Mouse (Mus musculus) hindbrain, embryonic 15.5 days (tissue): ENCODE results near the gene Efcab6. TPM values are rescaled to one million over a fixed set of nuclear protein-coding genes. Genes with fewer than 3 reads are reported as not detected.
A peak's percentile ranks its signal among the peaks of the same experiment; 100 is the strongest.

ENCODE experiments used
- ATAC-seq: fragments of 200-750 bp; cut with Nextera tagmentation; 2 replicates; pipeline ENCODE4 v1.8.0; 2017; ENCODE audit warnings: low read depth, moderate number of reproducible peaks, moderate TSS enrichment; ENCODE audit not compliant: low FRiP score
- H3K27ac ChIP-seq: fragments of 300-500 bp; sonication (generic); replicated peaks from 2 replicates; pipeline ENCODE4 v1.5.1; 2015; ENCODE audit warnings: mild to moderate bottlenecking, inconsistent platforms
- H3K27me3 ChIP-seq: fragments of 300-500 bp; sonication (generic); 2 replicates; pipeline ENCODE4 v1.6.1; 2015; ENCODE audit warnings: control low read depth, inconsistent platforms
- H3K36me3 ChIP-seq: fragments of 300-500 bp; sonication (generic); 2 replicates; pipeline ENCODE4 v1.6.1; 2015; ENCODE audit warnings: control low read depth, inconsistent platforms
- H3K4me1 ChIP-seq: fragments of 300-500 bp; sonication (generic); replicated peaks from 2 replicates; pipeline ENCODE4 v1.6.1; 2015; ENCODE audit warnings: control low read depth, inconsistent platforms
- H3K4me2 ChIP-seq: fragments of 300-500 bp; sonication (generic); 2 replicates; pipeline ENCODE4 v1.6.1; 2015; ENCODE audit warnings: moderate library complexity, mild to moderate bottlenecking, inconsistent platforms
- H3K4me3 ChIP-seq: fragments of 300-500 bp; sonication (generic); 2 replicates; pipeline ENCODE4 v1.5.1; 2015; ENCODE audit warnings: mild to moderate bottlenecking, inconsistent platforms
- H3K9ac ChIP-seq: fragments of 300-500 bp; sonication (generic); 2 replicates; pipeline ENCODE4 v1.6.1; 2015; ENCODE audit warnings: inconsistent platforms
- H3K9me3 ChIP-seq: fragments of 300-500 bp; sonication (generic); 2 replicates; pipeline ENCODE4 v1.6.1; 2016; ENCODE audit warnings: control low read depth, inconsistent platforms
- whole genome bisulfite sequencing: fragments of 180-500 bp; shearing (Covaris S2); methylation state at CpG from one replicate; pipeline ENCODE4 v1.1.7; 2015; 5-methylcytosine and 5-hydroxymethylcytosine counted together
- polyA plus RNA-seq: library from polyadenylated mRNA; unstranded; fragments of >200 nt; fragmentation: Nextera tagmentation; extraction: Ambion mirVana; gene quantifications from 2 replicates; pipeline ENCODE4 v1.2.1, GENCODE M21; 2015

The Efcab6 gene
- polyA plus RNA-seq, 1 experiment from 2014 or later, result 0.45 TPM

GRCm38 (mm10) chr15:84053859-84054258, 11.3 kb downstream of the Efcab6 start:
- 33% methylated on average over 9 of the region's 9 CpGs for WGBS
- H3K27ac ChIP-seq, result no peak overlapping the region

GRCm38 (mm10) chr15:84053240-84053639, 11.9 kb downstream of the Efcab6 start:
- no peak overlapping the region for H3K4me2 ChIP-seq
- no peaks in the 10 kb centered on the region for H3K9me3 ChIP-seq
- peaks cover 7% of the 10 kb centered on the region for H3K4me1 ChIP-seq
- peaks cover 5% of the 10 kb centered on the region; the same call in 1 of the 2 replicates for H3K27me3 ChIP-seq
- no peaks in the 10 kb centered on the region for H3K36me3 ChIP-seq
- H3K4me3 ChIP-seq, result no peak overlapping the region
- no peak overlapping the region for H3K27ac ChIP-seq
- WGBS, result 97% methylated on average over 4 of the region's 4 CpGs
- H3K9ac ChIP-seq, result no peak overlapping the region
- peak; percentile 70 for ATAC-seq

More at GRCm38 (mm10) chr15:84053859-84054258, 11.3 kb downstream of the Efcab6 start:
- Histone ChIP-seq H3K9ac (no peak overlapping the region), H3K4me1 (peaks cover 7% of the 10 kb centered on the region), H3K36me3 (no peaks in the 10 kb centered on the region), H3K27me3 (peaks cover 5% of the 10 kb centered on the region; the same call in 1 of the 2 replicates), H3K4me3 (no peak overlapping the region), H3K9me3 (no peaks in the 10 kb centered on the region), H3K4me2 (0 out of 2 replicates have a peak overlapping the region, but pooled peaks have one; percentile 10)
- ATAC-seq, result peak; percentile 71

GRCm38 (mm10) chr15:84052390-84052789, 12.8 kb downstream of the Efcab6 start:
- no peak overlapping the region for H3K9ac ChIP-seq
- 87% methylated on average over 9 of the region's 9 CpGs for WGBS
- peaks cover 7% of the 10 kb centered on the region for H3K4me1 ChIP-seq
- H3K36me3 ChIP-seq, result no peaks in the 10 kb centered on the region
- H3K4me2 ChIP-seq, result no peak overlapping the region
- ATAC-seq, result no peak
- H3K4me3 ChIP-seq, result no peak overlapping the region
- H3K27ac ChIP-seq, result no peak overlapping the region
- peaks cover 5% of the 10 kb centered on the region; the same call in 1 of the 2 replicates for H3K27me3 ChIP-seq
- no peaks in the 10 kb centered on the region for H3K9me3 ChIP-seq

- 65% methylated on average over 7 of the region's 7 CpGs for WGBS
- H3K9me3 ChIP-seq, result no peaks in the 10 kb centered on the region
- no peak overlapping the region for H3K9ac ChIP-seq
- peaks cover 5% of the 10 kb centered on the region; the same call in 1 of the 2 replicates for H3K27me3 ChIP-seq
- H3K27ac ChIP-seq, result no peak overlapping the region
- H3K4me2 ChIP-seq, result no peak overlapping the region
- no peak for ATAC-seq
- no peaks in the 10 kb centered on the region for H3K36me3 ChIP-seq
- H3K4me3 ChIP-seq, result no peak overlapping the region
- H3K4me1 ChIP-seq, result peaks cover 7% of the 10 kb centered on the region
Measured at GRCm38 (mm10) chr15:84049570-84049969, 15.6 kb downstream of the Efcab6 start.

- H3K27me3 ChIP-seq, result no peaks in the 10 kb centered on the region
- no peak overlapping the region for H3K4me3 ChIP-seq
- H3K4me2 ChIP-seq, result no peak overlapping the region
- 92% methylated on average over 6 of the region's 6 CpGs for WGBS
- H3K4me1 ChIP-seq, result no peaks in the 10 kb centered on the region
- H3K36me3 ChIP-seq, result no peaks in the 10 kb centered on the region
- no peaks in the 10 kb centered on the region for H3K9me3 ChIP-seq
- H3K27ac ChIP-seq, result no peak overlapping the region
- no peak for ATAC-seq
- no peak overlapping the region for H3K9ac ChIP-seq
Measured at GRCm38 (mm10) chr15:84045562-84045961, 19.6 kb downstream of the Efcab6 start.

GRCm38 (mm10) chr15:84037067-84037466, 28.1 kb downstream of the Efcab6 start:
- Histone ChIP-seq H3K27me3 (no peaks in the 10 kb centered on the region), H3K4me3 (no peak overlapping the region), H3K27ac (no peak overlapping the region), H3K4me1 (no peaks in the 10 kb centered on the region), H3K36me3 (no peaks in the 10 kb centered on the region), H3K9me3 (no peaks in the 10 kb centered on the region), H3K9ac (no peak overlapping the region), H3K4me2 (no peak overlapping the region)
- 78% methylated on average over 5 of the region's 5 CpGs for WGBS
- ATAC-seq, result peak; percentile 30; the same call in 1 of the 2 replicates

GRCm38 (mm10) chr15:84025651-84026050, 39.5 kb downstream of the Efcab6 start:
- ATAC-seq, result no peak
- Histone ChIP-seq H3K27ac (no peak overlapping the region), H3K4me2 (no peak overlapping the region), H3K4me3 (no peak overlapping the region), H3K36me3 (no peaks in the 10 kb centered on the region), H3K9me3 (no peaks in the 10 kb centered on the region), H3K9ac (no peak overlapping the region), H3K27me3 (no peaks in the 10 kb centered on the region), H3K4me1 (0 out of 2 replicates have a peak, but pooled peaks cover 5% of the 10 kb centered on the region)
- 50% methylated on average over 8 of the region's 8 CpGs for WGBS

GRCm38 (mm10) chr15:84024851-84025250, 40.3 kb downstream of the Efcab6 start:
- WGBS, result 85% methylated on average over 6 of the region's 6 CpGs
- no peaks in the 10 kb centered on the region for H3K36me3 ChIP-seq
- ATAC-seq, result no peak

GRCm38 (mm10) chr15:84009366-84010083, 55.7 kb downstream of the Efcab6 start:
- no peaks in the 10 kb centered on the region for H3K27me3 ChIP-seq
- ATAC-seq, result no peak

More at GRCm38 (mm10) chr15:84024851-84025250, 40.3 kb downstream of the Efcab6 start:
- Histone ChIP-seq H3K4me2 (no peak overlapping the region), H3K27me3 (no peaks in the 10 kb centered on the region), H3K9ac (no peak overlapping the region), H3K4me3 (no peak overlapping the region), H3K27ac (no peak overlapping the region), H3K9me3 (no peaks in the 10 kb centered on the region), H3K4me1 (0 out of 2 replicates have a peak, but pooled peaks cover 5% of the 10 kb centered on the region)

GRCm38 (mm10) chr15:84004306-84004705, 60.9 kb downstream of the Efcab6 start:
- WGBS, result 73% methylated on average over 14 of the region's 14 CpGs
- no peak overlapping the region for H3K9ac ChIP-seq
- H3K36me3 ChIP-seq, result no peaks in the 10 kb centered on the region
- no peaks in the 10 kb centered on the region for H3K27me3 ChIP-seq
- H3K9me3 ChIP-seq, result no peaks in the 10 kb centered on the region
- peaks cover 6% of the 10 kb centered on the region; the same call in 1 of the 2 replicates for H3K4me1 ChIP-seq
- no peak overlapping the region for H3K4me2 ChIP-seq
- no peak overlapping the region for H3K4me3 ChIP-seq
- no peak overlapping the region for H3K27ac ChIP-seq
- no peak for ATAC-seq

More at GRCm38 (mm10) chr15:84009366-84010083, 55.7 kb downstream of the Efcab6 start:
- H3K27ac ChIP-seq, result no peak overlapping the region
- H3K9me3 ChIP-seq, result no peaks in the 10 kb centered on the region
- no peak overlapping the region for H3K9ac ChIP-seq
- 62% methylated on average over 17 of the region's 17 CpGs for WGBS
- H3K4me1 ChIP-seq, result no peaks in the 10 kb centered on the region
- no peaks in the 10 kb centered on the region for H3K36me3 ChIP-seq
- no peak overlapping the region for H3K4me2 ChIP-seq
- H3K4me3 ChIP-seq, result no peak overlapping the region

- Histone ChIP-seq H3K9ac (no peak overlapping the region), H3K9me3 (no peaks in the 10 kb centered on the region), H3K4me2 (no peak overlapping the region), H3K36me3 (no peaks in the 10 kb centered on the region), H3K4me3 (no peak overlapping the region), H3K27ac (peak overlapping the region; percentile 56; the same call in 1 of the 2 replicates), H3K4me1 (peaks cover 37% of the 10 kb centered on the region), H3K27me3 (no peaks in the 10 kb centered on the region)
- WGBS, result 78% methylated on average over 3 of the region's 3 CpGs
- no peak for ATAC-seq
Measured at GRCm38 (mm10) chr15:83999071-83999470, 66.1 kb downstream of the Efcab6 start.

GRCm38 (mm10) chr15:83998586-83998985, 66.6 kb downstream of the Efcab6 start:
- ATAC-seq, result no peak

More at GRCm38 (mm10) chr15:83998586-83998985, 66.6 kb downstream of the Efcab6 start:
- Histone ChIP-seq H3K27ac (peak overlapping the region; percentile 56), H3K4me2 (peak overlapping the region; percentile 40), H3K4me3 (no peak overlapping the region), H3K27me3 (no peaks in the 10 kb centered on the region), H3K36me3 (no peaks in the 10 kb centered on the region), H3K4me1 (peaks cover 32% of the 10 kb centered on the region), H3K9me3 (no peaks in the 10 kb centered on the region), H3K9ac (no peak overlapping the region)
- 41% methylated on average over 7 of the region's 7 CpGs for WGBS
